ENCODE assay signal across 14 mouse cellular contexts in the genomic region with DNA sequence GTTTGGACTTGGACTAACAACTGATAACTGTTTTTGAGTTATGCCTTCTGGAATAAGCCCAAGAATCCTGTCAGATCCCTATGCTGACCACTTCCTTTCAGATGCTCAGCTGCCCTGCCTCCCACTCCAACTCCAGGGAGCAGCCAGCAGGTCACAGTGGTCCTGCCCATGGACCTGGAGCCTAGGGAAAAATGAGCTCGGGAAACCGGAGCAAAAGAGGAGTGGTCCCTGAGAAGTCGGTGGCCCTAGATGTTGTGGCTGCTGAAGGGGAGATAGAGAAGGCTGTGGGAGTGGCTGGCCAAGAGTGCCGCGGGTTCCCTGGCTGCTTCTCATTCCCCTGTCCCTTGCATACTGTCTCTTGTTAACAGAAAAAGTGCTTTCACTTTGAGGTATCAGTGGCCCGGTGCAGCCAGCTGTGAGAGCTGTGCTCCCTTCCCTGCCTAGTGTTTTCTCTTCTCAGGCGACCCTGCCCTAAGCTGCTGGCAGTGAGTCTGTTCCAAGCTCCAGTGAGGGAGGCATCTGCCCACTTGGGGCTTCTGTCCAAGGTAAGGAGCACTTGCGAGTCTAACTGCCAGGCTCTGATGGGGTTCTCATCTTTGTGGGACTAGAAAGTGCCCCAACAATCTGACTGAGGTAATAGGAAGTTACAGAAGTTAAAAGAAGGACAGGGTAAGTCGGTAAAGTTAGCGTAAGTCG.
"Had no signal": no experiment of that assay in that cellular context is flagged by ENCODE, and none has a peak within 500 bp of the region (broad histone marks: within the 10 kb centered on the region; RNA-seq: fewer than 3 reads in every experiment).

No protein-coding gene starts in this region.

- ATAC-seq: inflammation-experienced regulatory T-cells, adult 6 months; intestine, postnatal 0 days; liver, postnatal 0 days; lung, postnatal 0 days; midbrain, embryonic 13.5 days had no signal

- H3K9me3 ChIP-seq: limb, embryonic 12.5 days; liver, embryonic 13.5 days; midbrain, embryonic 13.5 days; neural tube, embryonic 15.5 days had no signal

- H3K4me3 ChIP-seq: layer of hippocampus, adult 2 months; limb, embryonic 12.5 days; liver, embryonic 13.5 days; midbrain, embryonic 13.5 days; neural tube, embryonic 15.5 days had no signal

- H3K9ac ChIP-seq: limb, embryonic 12.5 days; liver, embryonic 13.5 days; liver, postnatal 0 days; midbrain, embryonic 13.5 days; neural tube, embryonic 15.5 days had no signal

- H3K27me3 ChIP-seq: limb, embryonic 12.5 days; liver, embryonic 13.5 days; midbrain, embryonic 13.5 days; neural tube, embryonic 15.5 days had no signal

- H3K4me1 ChIP-seq: limb, embryonic 12.5 days; liver, embryonic 13.5 days; midbrain, embryonic 13.5 days had no signal

- H3K36me3 ChIP-seq: limb, embryonic 12.5 days; liver, embryonic 13.5 days; midbrain, embryonic 13.5 days; neural tube, embryonic 15.5 days had no signal

- H3K27ac ChIP-seq: layer of hippocampus, adult 2 months; limb, embryonic 12.5 days; liver, embryonic 13.5 days; midbrain, embryonic 13.5 days; neural tube, embryonic 15.5 days had no signal

- H3K4me2 ChIP-seq: limb, embryonic 12.5 days; liver, embryonic 13.5 days; midbrain, embryonic 13.5 days; neural tube, embryonic 15.5 days had no signal

- DNase-seq: kidney, postnatal 10 days; liver; liver, embryonic 13.5 days; liver, postnatal 0 days; right cerebral cortex, adult 18-20 months; right cerebral cortex, postnatal 25 days; thymus, postnatal 36 days had no signal
